Mouse (Mus musculus): ENCODE measurements around the gene Ctrl. TPM values are rescaled to one million over a fixed set of nuclear protein-coding genes. Genes with fewer than 3 reads are reported as not detected.
A peak's percentile ranks its signal among the peaks of the same experiment; 100 is the strongest.
"Not testable (repeated sequence)": the region's sequence is repeated elsewhere in the genome, so short reads cannot be mapped to it uniquely, and the experiment has no call there.

The Ctrl gene
- polyA plus RNA-seq (2012; rRNA removed), result 2.2 and 13.8 TPM in 2 replicates

GRCm38 (mm10) chr8:105933762-105934161 lies at the start of gene Ctrl:
Gene Ctrl (minus strand): TSS chr8:105933862.
- 87% methylated on average over 2 of the region's 2 CpGs for WGBS
- Histone ChIP-seq H3K4me3 (replicated peaks; ENCODE audit: extremely low read depth, low read depth, low read length) (no peak within 1 kb of the TSS), H3K4me1 (ENCODE audit: control insufficient read depth, insufficient read depth, low read length) (peaks cover 4% of the 10 kb centered on the region)
- no peak for TF ChIP-seq CTCF (IDR thresholded peaks at IDR 0.05; ENCODE audit: insufficient read depth, low read length)
- TF ChIP-seq POLR2A (IDR thresholded peaks at IDR 0.05; ENCODE audit: borderline replicate concordance, extremely low read depth, low read depth, low read length), result no peak
- DNase-seq, result no peak

- not testable (repeated sequence) for DNase-seq; H3K4me3 ChIP-seq (replicated peaks; ENCODE audit: extremely low read depth, low read depth, low read length); H3K4me1 ChIP-seq (ENCODE audit: control insufficient read depth, insufficient read depth, low read length)
- WGBS, result 74% methylated on average over 11 of the region's 11 CpGs
These were observed 49.7 kb upstream of the Ctrl start for GRCm38 (mm10) chr8:105983406-105983805.

- no peak for DNase-seq
- no peak for TF ChIP-seq POLR2A (IDR thresholded peaks at IDR 0.05; ENCODE audit: borderline replicate concordance, extremely low read depth, low read depth, low read length)
- no peak for TF ChIP-seq CTCF (IDR thresholded peaks at IDR 0.05; ENCODE audit: insufficient read depth, low read length)
- Histone ChIP-seq H3K4me3 (replicated peaks; ENCODE audit: extremely low read depth, low read depth, low read length) (no peak overlapping the region), H3K4me1 (ENCODE audit: control insufficient read depth, insufficient read depth, low read length) (no peaks in the 10 kb centered on the region)
- 87% methylated on average over 1 of the region's 1 CpGs for WGBS
These were observed 47.5 kb upstream of the Ctrl start for GRCm38 (mm10) chr8:105981146-105981545.

- WGBS, result 93% methylated on average over 15 of the region's 15 CpGs
- TF ChIP-seq CTCF (IDR thresholded peaks at IDR 0.05; ENCODE audit: insufficient read depth, low read length) (no peak), POLR2A (IDR thresholded peaks at IDR 0.05; ENCODE audit: borderline replicate concordance, extremely low read depth, low read depth, low read length) (no peak)
- no peak within 1 kb of the TSS for H3K4me3 ChIP-seq (replicated peaks; ENCODE audit: extremely low read depth, low read depth, low read length)
- no peaks in the 10 kb centered on the region for H3K4me1 ChIP-seq (ENCODE audit: control insufficient read depth, insufficient read depth, low read length)
- no peak for DNase-seq
These were observed 45.7 kb upstream of the Ctrl start, which contains the start of gene Dpep3 for GRCm38 (mm10) chr8:105979325-105979724. Gene Dpep3 (minus strand): TSS chr8:105979429.

- Histone ChIP-seq H3K4me1 (ENCODE audit: control insufficient read depth, insufficient read depth, low read length) (no peaks in the 10 kb centered on the region), H3K4me3 (replicated peaks; ENCODE audit: extremely low read depth, low read depth, low read length) (no peak overlapping the region)
- no peak for DNase-seq
- WGBS, result 64% methylated on average over 7 of the region's 7 CpGs
- no peak for TF ChIP-seq POLR2A (IDR thresholded peaks at IDR 0.05; ENCODE audit: borderline replicate concordance, extremely low read depth, low read depth, low read length)
- no peak for TF ChIP-seq CTCF (IDR thresholded peaks at IDR 0.05; ENCODE audit: insufficient read depth, low read length)
These were observed 41.7 kb upstream of the Ctrl start for GRCm38 (mm10) chr8:105975363-105975762.

- 75% methylated on average over 8 of the region's 8 CpGs for WGBS
These were observed 37.5 kb upstream of the Ctrl start for GRCm38 (mm10) chr8:105971019-105971720.

GRCm38 (mm10) chr8:105969367-105969766 lies 35.7 kb upstream of the Ctrl start:
- no peak for TF ChIP-seq CTCF (IDR thresholded peaks at IDR 0.05; ENCODE audit: insufficient read depth, low read length)
- no peak for TF ChIP-seq POLR2A (IDR thresholded peaks at IDR 0.05; ENCODE audit: borderline replicate concordance, extremely low read depth, low read depth, low read length)
- Histone ChIP-seq H3K4me3 (replicated peaks; ENCODE audit: extremely low read depth, low read depth, low read length) (no peak overlapping the region), H3K4me1 (ENCODE audit: control insufficient read depth, insufficient read depth, low read length) (peaks cover 14% of the 10 kb centered on the region)
- no peak for DNase-seq
- 78% methylated on average over 1 of the region's 1 CpGs for WGBS

More at GRCm38 (mm10) chr8:105971019-105971720, 37.5 kb upstream of the Ctrl start:
- Histone ChIP-seq H3K4me3 (replicated peaks; ENCODE audit: extremely low read depth, low read depth, low read length) (no peak overlapping the region), H3K4me1 (ENCODE audit: control insufficient read depth, insufficient read depth, low read length) (peaks cover 8% of the 10 kb centered on the region)
- TF ChIP-seq POLR2A (IDR thresholded peaks at IDR 0.05; ENCODE audit: borderline replicate concordance, extremely low read depth, low read depth, low read length), result no peak
- TF ChIP-seq CTCF (IDR thresholded peaks at IDR 0.05; ENCODE audit: insufficient read depth, low read length), result no peak
- DNase-seq, result no peak

GRCm38 (mm10) chr8:105966692-105967311 lies 33.1 kb upstream of the Ctrl start:
- DNase-seq, result peak; percentile 28
- TF ChIP-seq POLR2A (IDR thresholded peaks at IDR 0.05; ENCODE audit: borderline replicate concordance, extremely low read depth, low read depth, low read length) (no peak), CTCF (IDR thresholded peaks at IDR 0.05; ENCODE audit: insufficient read depth, low read length) (no peak)
- Histone ChIP-seq H3K4me3 (replicated peaks; ENCODE audit: extremely low read depth, low read depth, low read length) (peak overlapping the region; percentile 29), H3K4me1 (ENCODE audit: control insufficient read depth, insufficient read depth, low read length) (peaks cover 17% of the 10 kb centered on the region)
- 14% methylated on average over 19 of the region's 19 CpGs for WGBS

GRCm38 (mm10) chr8:105965905-105966341 lies 32.3 kb upstream of the Ctrl start, which contains the start of gene Slc12a4:
Gene Slc12a4 (minus strand): TSS chr8:105966097.
- TF ChIP-seq CTCF (IDR thresholded peaks at IDR 0.05; ENCODE audit: insufficient read depth, low read length), result no peak
- peak; percentile 76 for TF ChIP-seq POLR2A (IDR thresholded peaks at IDR 0.05; ENCODE audit: borderline replicate concordance, extremely low read depth, low read depth, low read length)
- WGBS, result under 1% methylated on average over 46 of the region's 47 CpGs
- Histone ChIP-seq H3K4me3 (replicated peaks; ENCODE audit: extremely low read depth, low read depth, low read length) (peak within 1 kb of the TSS; percentile 79), H3K4me1 (ENCODE audit: control insufficient read depth, insufficient read depth, low read length) (peaks cover 17% of the 10 kb centered on the region)
- DNase-seq, result peak; percentile 82

Data from lung, adult 2 months (tissue).